Mouse (Mus musculus) 416B (cell line): ENCODE data around the gene Adgrd1.

Source experiments
- DNase-seq: peaks from one replicate; pipeline ENCODE4 v3.0.0; 2011; ENCODE audit warnings: low read depth

Adgrd1 gene

DNA sequence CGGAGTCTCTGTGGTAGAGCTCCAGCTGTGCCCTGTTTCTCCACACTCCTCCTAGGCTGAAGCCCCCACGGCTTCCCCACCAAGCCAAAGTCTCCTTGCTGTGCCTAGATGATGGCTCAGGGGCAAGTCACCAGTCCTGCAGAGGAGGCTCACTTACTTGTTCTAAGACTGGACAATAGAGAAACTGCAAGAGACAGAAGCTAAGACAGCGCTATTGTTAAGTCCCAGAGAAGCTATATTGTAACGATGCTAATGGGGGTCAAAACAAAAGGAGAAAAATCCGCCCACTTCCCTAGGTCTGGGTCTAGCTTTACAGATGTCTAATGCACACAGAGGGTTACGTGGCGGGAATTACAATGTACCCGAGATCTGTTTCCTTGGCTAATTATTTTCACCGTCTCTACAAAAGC, 59.4 kb downstream of the Adgrd1 start:
- no peak for DNase-seq

DNA sequence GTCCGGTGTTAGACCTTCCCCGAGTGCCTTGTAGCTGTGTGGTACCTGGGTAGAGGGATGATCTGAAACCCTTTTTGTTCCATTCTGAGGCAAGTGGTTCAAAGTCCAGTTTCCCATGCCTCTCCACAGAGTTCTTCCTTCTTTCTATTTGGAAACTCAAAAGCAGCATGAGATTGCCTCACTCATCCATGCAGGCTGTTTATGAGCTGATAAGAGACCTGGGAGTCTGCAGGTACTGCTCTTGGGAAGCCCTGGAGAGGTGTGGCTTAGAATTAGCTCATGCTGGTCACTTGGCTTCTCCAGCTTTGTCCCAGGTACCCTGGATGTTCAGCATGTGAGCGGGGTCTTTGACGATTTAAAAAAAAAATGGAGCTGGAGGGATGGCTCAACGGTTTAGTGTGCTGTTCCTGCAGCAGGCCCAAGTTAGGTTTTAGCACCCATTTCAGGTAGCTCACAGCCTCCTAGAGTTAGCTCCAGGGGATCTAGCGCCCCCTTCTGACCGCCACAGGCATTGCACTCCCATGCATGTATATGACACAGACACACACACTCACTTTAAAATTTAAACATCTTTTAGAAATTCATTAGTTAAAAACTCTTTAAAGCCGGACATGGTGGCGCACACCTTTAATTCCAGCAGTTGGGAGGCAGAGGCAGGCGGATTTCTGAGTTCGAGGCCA, 65.0 kb downstream of the Adgrd1 start:
- DNase-seq, result peak; percentile 13

DNA sequence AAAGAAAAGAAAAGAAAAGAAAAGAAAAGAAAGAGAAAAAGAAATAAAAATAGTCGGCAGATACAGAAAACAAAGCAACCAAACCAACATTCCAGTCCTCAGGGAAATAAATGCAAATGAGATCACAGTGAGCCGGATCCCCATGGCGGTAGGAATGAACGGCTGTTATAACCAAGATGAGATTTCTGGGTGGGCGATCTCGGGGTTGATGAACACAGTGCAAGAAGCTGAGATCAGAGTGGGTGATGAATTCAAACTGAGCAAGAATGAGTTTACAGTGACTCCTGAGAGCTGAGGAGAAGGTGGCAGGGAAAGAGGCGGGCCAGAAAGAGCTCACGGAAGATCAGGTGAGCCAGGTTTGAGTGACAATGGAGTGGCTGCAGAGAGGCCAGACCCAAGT, 66.9 kb downstream of the Adgrd1 start:
- DNase-seq, result no peak

DNA sequence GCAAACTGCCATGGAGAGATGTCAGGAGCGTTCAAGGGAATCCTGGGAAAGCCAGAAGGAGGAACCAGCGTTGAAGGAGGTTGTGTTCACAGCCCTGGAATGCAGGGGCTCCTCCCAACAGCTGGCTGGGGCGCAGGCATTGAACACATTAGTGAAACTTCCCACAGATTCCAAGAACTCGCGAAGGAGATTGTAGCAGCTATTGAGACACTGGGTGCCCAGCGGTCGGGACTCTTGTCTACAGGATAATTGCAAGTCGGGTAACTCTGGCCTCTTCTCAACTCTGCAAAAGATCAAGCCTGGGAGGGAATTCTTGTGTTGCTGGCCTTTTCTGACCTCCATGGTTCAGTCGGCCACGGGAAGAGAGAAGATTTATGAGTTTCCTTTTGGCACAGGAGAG, 67.5 kb downstream of the Adgrd1 start:
- no peak for DNase-seq

DNA sequence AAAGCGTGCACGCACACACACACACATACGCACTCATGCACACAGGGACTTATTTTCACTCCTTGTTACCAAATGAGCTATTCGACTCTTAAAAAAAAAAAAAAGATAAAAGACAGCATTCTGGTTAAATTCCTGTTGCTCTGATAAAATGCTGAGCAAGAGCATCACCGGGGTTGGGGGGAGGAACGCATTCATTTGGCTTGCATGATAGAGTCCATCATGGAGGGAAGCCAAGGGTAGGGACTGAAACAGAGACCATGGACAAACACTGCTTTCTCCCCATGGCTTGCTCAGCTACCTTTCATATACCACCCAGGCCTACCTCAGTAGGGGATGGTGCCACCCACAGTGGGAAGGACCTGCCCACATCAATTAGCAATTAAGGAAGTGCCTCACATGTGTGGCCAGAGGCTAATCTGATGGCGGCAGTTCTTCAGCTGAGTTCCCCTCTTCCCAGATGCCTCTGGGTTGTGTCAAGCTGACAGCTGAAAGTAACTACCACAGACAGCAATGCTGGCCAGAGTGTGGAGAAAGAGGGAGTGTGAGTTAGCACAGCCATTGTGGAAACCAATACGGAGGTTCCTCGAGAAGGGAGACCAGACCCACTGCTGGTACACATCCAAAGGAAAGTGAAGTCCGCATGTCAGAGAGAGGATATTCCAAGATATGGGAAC, 68.5 kb downstream of the Adgrd1 start:
- DNase-seq, result no peak

DNA sequence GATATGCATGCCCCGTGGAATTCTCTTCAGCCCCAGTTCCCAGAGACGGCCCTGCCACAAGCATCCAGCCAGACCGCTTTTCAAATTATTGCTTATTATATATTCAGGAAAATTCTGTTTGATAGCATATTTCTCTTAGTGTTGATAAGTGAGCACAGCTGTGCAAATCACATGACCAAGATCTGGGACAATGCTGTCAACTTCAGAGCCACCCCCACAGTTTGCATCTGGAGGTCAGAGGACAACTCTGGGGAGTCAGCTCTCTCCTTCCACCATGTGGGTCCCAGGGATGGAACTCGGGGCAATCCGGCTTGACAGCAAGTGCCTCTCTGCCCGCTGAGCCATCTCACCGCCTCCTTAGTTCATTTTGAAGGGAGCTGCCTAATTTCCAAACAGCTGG, 69.0 kb downstream of the Adgrd1 start:
- no peak for DNase-seq

DNA sequence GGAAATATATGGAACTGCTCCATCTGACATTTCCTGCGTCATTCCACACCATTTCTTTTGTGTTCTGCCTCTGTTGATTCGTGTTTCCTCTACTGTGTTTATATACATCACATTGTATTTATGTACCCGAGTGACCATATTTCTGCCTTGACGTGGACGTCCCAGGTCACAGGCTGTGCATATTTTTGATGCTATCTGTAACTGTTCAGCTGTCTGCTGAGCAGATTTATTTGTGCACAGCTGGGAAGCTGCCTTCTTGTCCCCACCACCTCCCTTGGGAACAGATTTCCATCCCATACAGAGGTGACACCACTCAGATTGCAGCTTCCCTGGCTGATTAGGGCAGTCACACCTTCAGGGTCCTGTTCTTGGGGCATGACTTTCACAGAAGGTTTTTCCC, 72.5 kb downstream of the Adgrd1 start:
- no peak for DNase-seq

DNA sequence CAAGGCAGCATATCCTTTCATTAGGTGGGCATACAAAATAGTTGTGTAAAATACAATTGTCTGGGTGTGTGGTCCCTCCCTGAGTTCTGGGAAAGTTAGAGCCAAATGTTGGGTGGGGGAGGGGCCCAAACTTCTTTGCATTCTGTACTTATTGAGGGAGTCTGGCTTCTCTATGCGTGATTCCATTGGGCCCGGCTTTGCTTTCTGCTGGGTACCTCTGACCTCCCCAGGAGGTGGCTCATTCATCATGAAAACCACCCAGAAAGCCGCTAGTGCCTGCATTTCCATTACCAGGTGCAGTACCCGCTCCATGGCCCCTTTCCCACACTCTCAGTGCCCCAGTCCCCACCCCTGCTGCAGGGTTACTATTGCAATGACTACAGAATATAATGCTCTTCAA, 73.0 kb downstream of the Adgrd1 start:
- no peak for DNase-seq

DNA sequence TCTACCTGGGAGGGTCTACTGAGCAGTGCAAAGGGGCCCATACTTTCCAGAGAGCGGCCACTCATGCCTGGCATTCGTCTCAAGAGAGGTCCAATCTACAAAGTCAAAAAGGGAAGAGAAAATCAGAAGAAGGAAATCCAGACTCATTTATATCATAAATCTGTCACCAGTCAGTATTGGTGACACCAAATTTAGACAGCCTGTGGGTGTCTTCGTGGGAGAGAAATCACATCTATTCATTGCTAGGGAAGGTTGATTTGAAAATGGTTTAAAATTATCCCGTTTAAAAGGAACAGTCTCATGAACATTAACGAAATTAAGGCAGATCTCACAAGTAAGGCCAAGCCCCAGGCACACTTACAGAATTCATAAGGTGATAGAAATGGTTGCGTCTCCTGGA, 76.0 kb downstream of the Adgrd1 start:
- no peak for DNase-seq

DNA sequence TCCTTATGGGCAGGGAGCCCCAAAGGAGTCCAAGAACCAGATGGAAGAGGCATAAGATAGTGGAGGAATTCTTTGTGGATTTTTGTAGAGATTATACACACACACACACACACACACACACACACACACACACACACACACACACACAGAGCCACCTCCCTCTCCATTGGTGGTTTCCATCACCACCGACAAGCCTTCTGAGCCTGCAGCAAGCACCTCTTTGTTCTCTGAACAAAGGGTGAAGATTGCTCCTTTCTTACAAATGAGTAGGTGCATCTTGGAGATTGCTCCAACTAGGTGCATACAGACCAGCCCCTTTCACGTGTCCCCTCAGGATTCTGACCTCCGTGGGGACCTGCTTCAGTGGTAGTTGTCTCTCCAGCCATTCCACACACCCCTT, 79.4 kb downstream of the Adgrd1 start:
- DNase-seq, result no peak

DNA sequence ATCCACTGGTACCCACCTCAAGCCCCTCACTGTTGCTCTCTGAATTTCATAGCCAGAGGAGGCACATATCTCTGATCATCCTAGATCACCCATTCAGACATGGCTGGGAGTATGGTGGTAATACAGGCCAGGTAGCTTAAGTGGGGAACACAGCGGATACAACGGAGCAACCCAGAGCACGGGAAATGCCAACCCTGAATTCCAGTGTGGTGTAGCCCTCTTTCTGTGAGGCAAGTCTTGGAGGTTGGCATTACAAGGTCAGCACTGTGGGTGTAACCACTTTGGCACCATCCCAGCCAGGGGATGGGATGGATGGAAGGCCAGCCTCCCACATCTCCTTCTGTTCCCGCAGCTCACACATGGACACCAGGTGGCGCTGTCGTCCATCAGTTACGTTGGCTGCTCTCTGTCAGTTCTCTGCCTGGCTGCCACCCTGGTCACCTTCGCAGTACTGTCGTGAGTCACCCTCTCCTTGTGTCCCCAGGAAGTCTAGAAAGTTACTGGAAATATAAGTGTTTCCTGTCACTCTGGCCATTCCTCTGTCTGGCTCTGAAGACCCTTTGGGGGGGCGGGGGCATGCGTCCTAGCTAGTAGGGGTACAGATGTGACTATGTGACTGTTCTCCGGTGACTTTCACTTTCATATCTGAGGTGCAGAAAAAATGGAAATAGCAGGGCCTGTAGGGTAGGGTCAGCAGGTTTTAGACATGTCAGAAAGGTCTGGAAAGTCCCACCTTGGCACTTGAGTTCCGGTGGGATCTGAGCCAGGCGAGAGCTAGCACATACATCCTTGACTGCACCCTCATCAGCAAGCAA, 81.4 kb downstream of the Adgrd1 start:
- DNase-seq, result peak; percentile 81

DNA sequence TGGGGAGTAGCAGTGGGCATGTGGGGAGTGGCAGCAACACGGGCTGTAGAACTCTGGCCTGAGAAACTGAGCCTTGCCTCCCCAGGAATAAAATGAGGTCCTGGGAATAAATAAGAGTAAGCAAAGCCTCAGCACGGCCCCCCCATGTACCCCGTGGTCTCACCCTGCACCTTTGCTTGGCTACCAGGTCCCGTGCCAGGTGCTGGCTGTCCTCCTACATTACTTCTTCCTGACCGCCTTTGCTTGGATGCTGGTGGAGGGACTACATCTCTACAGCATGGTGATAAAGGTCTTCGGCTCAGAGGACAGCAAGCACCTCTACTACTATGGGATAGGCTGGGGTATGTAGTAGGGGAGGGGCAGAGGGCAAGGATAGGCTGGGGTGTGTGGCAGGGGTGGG, 82.8 kb downstream of the Adgrd1 start:
- no peak for DNase-seq

DNA sequence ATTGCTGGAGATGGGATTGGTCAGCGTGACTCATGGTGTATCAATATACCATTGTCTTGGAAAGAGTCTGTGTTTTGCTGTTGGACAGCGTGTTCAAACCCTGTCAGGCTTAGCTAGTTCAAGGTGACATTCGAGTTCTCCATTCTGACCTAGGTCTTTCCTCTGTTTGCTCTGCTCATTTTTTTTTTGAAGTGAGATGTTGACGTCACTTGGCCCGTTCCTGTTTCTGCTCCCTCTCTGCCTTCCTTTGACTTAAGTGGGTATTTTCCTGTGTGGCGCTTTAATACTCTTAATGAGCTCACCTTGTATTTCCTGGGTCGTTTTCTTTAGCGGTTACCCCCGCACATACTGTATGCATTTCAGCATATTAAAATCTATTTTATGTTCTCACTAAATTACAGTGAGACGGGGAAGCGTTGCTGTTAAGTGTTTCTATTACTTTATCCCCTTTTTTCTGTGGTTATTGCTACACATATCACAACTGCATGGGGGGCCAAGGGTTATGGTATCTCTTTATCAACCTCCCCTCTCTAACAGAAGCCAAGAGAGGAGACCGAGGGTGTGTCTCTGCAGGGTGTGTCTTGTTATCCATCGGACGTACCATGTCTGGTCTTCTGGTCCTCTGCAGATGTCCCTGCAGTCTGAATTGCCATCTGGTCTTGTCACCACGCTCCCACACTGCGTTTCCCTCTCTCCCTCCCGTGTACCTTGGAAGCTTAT, 83.6 kb downstream of the Adgrd1 start:
- no peak for DNase-seq

DNA sequence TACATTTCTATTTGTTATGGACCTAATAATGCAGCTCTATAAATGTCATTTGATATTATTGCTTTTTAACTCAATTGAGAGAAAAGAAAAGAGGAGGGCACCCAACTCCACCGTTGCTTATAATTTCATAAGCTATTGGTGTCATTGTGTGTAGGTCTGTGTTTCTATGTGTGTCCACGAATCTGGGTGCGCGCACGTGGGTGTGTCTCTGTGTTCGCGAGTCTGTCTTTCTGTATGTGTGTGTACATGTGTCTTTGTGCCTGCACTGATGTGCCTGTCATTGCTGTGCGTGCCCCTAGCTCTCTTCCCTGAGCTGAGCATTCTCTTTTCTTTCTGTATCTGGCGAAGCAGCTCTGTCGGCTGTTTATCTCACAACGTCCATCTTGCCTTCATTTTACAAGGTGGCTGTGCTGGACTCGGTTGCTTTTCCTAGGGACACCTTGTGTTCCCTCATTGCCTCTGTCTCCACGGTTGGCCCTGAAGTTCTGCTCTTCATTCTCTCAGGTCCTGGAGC, 84.2 kb downstream of the Adgrd1 start:
- DNase-seq, result no peak

DNA sequence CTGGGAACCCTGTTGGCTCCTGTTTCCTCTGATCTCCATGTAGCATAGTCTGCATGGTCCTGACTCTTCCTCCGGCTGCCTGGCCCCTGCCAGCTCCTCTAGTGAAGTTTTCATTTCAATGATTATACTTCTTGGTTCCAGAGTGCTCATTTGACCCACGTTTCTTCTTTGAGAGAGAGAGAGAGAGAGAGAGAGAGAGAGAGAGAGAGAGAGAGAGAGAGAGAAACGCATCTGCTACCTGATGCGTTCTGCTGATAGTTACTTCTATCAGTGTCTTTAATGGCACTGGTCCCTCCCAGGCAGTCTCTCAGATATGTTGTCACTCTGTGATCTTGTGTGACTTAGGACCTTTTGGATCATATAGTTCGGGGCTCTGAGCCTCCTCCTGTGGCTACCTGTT, 84.9 kb downstream of the Adgrd1 start:
- DNase-seq, result no peak

DNA sequence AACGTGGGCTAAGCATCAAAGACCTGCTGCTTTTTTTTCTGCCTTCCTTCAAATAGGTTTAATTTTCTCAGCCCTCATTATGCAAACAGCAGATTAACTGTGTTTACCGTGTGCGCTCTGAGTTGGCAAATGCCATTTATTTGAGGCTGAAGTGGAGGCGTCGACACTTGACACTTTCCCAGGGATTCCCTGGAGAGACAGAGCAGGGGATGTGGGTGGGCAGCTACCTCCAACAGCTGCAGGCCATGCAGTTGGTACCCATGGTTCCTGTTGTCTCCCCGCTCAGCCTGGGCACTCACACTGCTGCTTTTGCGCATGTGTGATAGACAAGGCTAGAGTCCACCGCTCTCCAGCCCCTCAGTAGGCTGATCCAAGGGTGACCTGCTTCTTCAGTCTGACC, 86.0 kb downstream of the Adgrd1 start:
- no peak for DNase-seq

DNA sequence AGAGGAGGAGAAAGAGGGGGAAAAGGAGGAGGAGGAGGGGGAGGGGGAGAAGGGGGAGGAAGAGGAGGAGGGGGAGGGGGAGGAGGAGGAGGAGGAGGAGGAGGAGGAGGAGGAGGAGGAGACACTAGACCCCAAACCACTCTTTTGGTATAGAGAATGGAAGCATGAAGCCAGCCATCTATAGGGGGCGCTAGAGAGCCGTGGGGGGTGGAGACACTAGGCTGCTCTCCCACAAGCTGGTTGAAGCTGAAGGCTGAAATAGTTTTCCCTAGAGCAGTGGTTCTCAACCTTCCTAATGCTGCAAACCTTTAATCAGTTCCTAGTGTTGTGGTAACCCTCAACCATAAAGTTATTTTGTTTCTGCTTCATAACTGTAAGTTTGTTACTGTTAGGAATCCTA, 89.7 kb downstream of the Adgrd1 start:
- DNase-seq, result peak; percentile 25

DNA sequence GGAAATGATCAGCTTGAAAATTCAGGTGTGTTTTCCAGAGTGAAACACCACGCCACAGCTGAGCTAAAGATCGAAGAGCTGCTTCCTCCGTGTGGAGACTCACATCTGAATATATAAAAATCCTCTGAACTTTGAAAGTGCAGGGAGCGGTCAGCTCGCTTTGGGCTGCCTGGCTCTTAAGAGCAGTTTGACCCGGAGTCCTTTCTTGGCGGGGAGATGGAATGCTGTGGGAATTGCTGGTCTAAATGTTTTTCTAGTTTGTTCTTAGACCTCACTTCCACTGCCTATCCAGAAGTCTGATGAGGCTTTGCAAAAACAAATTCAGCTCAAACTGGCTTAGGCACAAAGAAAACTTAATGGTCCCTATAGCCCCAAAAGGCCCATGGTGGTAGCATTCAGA, 90.4 kb downstream of the Adgrd1 start:
- no peak for DNase-seq

DNA sequence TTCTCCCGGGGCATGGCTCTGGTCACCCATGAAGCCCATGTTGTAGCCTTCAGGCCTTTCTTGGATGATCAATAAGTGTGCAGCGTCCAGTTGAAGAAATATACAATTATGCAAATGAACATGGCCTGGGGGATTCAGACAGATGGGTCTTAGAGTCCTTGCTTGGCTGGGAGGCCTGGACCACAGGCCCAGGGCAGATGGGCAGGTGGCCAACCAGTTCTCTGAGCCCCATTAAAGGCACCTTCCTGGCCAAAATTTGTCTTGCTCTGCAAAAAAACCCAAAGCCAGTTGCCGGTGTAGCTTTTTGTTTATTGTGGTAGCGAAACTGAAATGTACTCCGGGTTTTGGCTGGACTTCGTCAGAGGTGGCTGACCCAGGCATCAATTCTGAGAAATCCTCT, 92.5 kb downstream of the Adgrd1 start:
- no peak for DNase-seq

DNA sequence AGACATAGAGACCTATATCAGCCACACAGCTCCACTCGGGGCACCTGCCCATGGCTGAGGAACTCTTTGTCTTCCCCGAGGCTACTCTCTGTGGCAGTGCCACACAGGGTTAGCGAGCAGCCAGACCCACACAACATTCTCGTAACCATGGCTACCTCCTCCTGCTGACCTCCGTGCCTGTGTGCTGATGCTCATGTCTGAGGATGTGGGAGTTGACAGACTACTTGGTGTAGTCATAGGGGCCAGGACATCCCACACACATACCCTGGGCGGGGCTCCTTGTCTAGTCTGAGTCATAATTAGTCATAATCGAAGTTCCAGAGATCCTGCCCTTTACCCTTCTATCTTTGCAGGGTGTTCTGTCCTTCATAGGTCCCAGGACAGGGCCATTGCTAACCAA, 93.5 kb downstream of the Adgrd1 start:
- peak; percentile 28 for DNase-seq

DNA sequence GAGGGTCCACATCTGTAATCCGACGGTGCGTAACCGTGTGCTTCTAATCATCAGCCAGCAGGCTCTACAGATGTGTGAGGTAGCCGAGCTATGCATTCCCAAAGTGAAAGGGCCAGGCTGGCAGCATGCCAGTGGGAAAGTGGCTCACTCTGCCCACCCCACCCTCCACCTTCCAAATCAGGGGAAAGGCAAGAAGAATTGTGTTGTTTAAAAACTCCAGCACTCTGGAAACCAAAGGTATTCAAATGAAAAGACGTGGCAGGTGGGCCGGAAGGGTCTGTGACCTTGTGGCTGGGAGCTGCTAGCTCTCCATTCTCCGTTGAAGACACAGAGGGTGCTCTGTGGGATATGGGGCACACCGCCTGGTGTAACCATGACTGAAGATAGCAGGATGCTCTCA, 100.0 kb downstream of the Adgrd1 start:
- DNase-seq, result no peak

DNA sequence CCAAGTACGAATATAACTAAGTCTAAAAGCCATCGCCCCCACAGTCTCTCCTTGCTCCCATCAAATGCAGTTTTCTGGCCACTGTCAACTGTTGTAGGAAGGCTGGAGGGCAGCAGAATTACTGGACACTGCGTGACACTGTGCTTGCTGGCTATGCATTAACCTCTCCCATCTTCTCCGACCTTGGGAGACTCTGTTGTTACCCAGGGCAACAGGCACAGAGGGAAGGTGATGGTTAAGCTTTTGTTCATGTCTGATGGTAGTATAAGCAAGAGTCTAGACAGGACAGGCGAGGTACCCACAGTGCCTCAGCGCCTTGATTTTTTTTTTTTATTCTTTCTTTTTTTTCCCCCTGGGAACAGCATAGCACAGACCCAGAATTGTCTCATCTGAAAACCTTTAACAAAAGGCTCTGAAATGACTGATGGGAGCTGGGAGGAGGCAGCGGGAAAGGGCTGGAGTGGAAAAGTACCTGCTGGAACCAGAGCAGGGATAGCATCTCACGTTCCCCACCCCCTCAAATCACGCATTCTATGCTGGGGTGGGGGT, 100.5 kb downstream of the Adgrd1 start:
- no peak for DNase-seq
